Mouse (Mus musculus) midbrain, embryonic 11.5 days (tissue): ENCODE measurements around the gene Pimreg. TPM values are rescaled to one million over a fixed set of nuclear protein-coding genes. Genes with fewer than 3 reads are reported as not detected.
A peak's percentile ranks its signal among the peaks of the same experiment; 100 is the strongest.

Experiments
- ATAC-seq: fragments of 200-750 bp; cut with Nextera tagmentation; 2 replicates; pipeline ENCODE4 v1.8.0; 2017; ENCODE audit warnings: moderate TSS enrichment, moderate library complexity; ENCODE audit not compliant: low FRiP score
- DNase-seq: peaks from one replicate; pipeline ENCODE4 v3.0.0; 2015; ENCODE audit warnings: low spot score; ENCODE audit errors: missing footprints
- H3K27ac ChIP-seq: fragments of 300-500 bp; sonication (generic); 2 replicates; pipeline ENCODE4 v1.5.1; 2014; ENCODE audit warnings: low read depth, low read length
- H3K27me3 ChIP-seq: fragments of 300-500 bp; sonication (generic); 2 replicates; pipeline ENCODE4 v1.6.1; 2014; ENCODE audit warnings: mild to moderate bottlenecking, low read length, moderate library complexity, mixed read lengths; ENCODE audit not compliant: control insufficient read depth, insufficient read depth
- H3K36me3 ChIP-seq: fragments of 300-500 bp; sonication (generic); 2 replicates; pipeline ENCODE4 v1.6.1; 2014; ENCODE audit warnings: mild to moderate bottlenecking, low read length, moderate library complexity, mixed read lengths; ENCODE audit not compliant: control insufficient read depth, insufficient read depth
- H3K4me1 ChIP-seq: fragments of 300-500 bp; sonication (generic); 2 replicates; pipeline ENCODE4 v1.6.1; 2014; ENCODE audit warnings: low read length; ENCODE audit not compliant: control insufficient read depth, insufficient read depth
- H3K4me2 ChIP-seq: fragments of 300-500 bp; sonication (generic); 2 replicates; pipeline ENCODE4 v1.6.1; 2014; ENCODE audit warnings: mild to moderate bottlenecking, moderate library complexity
- H3K4me3 ChIP-seq: fragments of 300-500 bp; sonication (generic); 2 replicates; pipeline ENCODE4 v1.5.1; 2014; ENCODE audit warnings: low read depth, low read length
- H3K9ac ChIP-seq: fragments of 300-500 bp; sonication (generic); 2 replicates; pipeline ENCODE4 v1.6.1; 2014; ENCODE audit warnings: low read length
- H3K9me3 ChIP-seq: fragments of 300-500 bp; sonication (generic); 2 replicates; pipeline ENCODE4 v1.6.1; 2016; ENCODE audit warnings: low read length; ENCODE audit not compliant: control insufficient read depth
- WGBS: fragments of 180-500 bp; shearing (Covaris S2); extraction: QIAGEN DNeasy Blood & Tissue Kit; methylation state at CpG from one replicate; pipeline ENCODE4 v1.1.7; 2014; 5-methylcytosine and 5-hydroxymethylcytosine counted together
- polyA plus RNA-seq: library from polyadenylated mRNA; unstranded; fragments of >200 nt; fragmentation: Nextera tagmentation; extraction: Ambion mirVana; gene quantifications from 2 replicates; pipeline ENCODE4 v1.2.1, GENCODE M21; 2014

Gene Pimreg
- polyA plus RNA-seq: 201 and 214 TPM in 2 replicates

DNA sequence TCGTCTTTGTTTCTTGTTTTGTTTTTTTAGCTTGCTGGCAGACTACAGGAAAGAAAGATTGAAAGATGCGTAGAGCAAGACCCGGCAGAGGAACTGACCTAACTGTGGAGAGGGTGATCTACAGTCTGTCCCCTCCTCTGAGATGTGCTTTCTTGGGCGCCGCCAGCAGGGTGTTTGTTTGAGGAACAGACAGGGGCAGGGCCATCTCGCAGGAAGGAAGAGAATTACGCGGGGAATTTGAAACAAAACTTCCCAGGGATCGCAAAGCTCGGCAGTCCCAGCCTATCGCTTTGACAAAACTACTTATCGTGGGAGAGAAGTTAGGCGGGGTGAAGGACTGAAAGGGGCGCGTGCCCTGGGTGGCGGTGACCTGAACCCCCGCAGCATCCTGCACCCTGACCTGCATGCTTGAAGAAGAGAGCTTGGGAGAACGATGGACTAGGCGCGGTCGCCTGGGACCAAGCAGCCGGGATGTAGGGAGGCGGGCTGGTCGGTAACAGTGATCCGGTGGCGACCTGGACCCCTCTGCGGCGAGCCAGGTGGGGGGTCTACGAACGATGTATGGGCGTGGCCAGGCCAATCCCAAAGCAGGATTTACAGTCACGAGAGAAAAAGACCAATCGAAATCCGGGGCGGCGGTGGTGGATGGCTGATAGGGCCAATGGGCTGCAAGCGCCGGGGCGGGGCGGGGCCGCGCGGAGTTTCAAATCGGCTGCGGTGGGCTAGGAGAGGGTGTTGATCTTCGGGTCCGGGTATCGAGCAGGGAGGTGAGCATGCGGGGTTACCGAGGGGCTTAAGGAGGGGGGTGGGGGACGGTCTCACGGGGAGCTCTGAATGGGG, at the start of gene Pimreg:
Pimreg (plus strand) TSS at position 265 of the 840 bp plus-strand sequence.
- H3K4me2 ChIP-seq: peak within 1 kb of the TSS; percentile 87
- peak within 1 kb of the TSS; percentile 66 for H3K4me3 ChIP-seq
- H3K9me3 ChIP-seq: no peaks in the 10 kb centered on the region
- under 1% methylated on average over 52 of the region's 52 CpGs for WGBS
- DNase-seq (peak; percentile 99), ATAC-seq (peak; percentile 93)
- H3K36me3 ChIP-seq: peaks cover 15% of the 10 kb centered on the region; the same call in 1 of the 2 replicates
- H3K4me1 ChIP-seq: peaks cover 43% of the 10 kb centered on the region
- peaks cover 3% of the 10 kb centered on the region; the same call in 1 of the 2 replicates for H3K27me3 ChIP-seq
- peak within 1 kb of the TSS; percentile 65 for H3K27ac ChIP-seq
- H3K9ac ChIP-seq: peak within 1 kb of the TSS; percentile 76

GRCm38 (mm10) chr11:71992438-71992837, 49.4 kb upstream of the Pimreg start:
- Histone ChIP-seq H3K9me3 (no peaks in the 10 kb centered on the region), H3K4me1 (peaks cover 10% of the 10 kb centered on the region), H3K9ac (no peak overlapping the region), H3K27me3 (no peaks in the 10 kb centered on the region), H3K36me3 (no peaks in the 10 kb centered on the region), H3K4me2 (no peak overlapping the region), H3K4me3 (no peak overlapping the region), H3K27ac (no peak overlapping the region)
- ATAC-seq (no peak), DNase-seq (peak; percentile 28)
- WGBS: 88% methylated on average over 12 of the region's 12 CpGs

- no peaks in the 10 kb centered on the region for H3K9me3 ChIP-seq
- H3K4me1 ChIP-seq: peaks cover 10% of the 10 kb centered on the region
- ATAC-seq (peak; percentile 73), DNase-seq (peak; percentile 92)
- H3K4me2 ChIP-seq: 0 out of 2 replicates have a peak overlapping the region, but pooled peaks have one; percentile 8
- H3K9ac ChIP-seq: peak overlapping the region; percentile 48
- WGBS: 25% methylated on average over 9 of the region's 9 CpGs
- no peaks in the 10 kb centered on the region for H3K36me3 ChIP-seq
- H3K27me3 ChIP-seq: no peaks in the 10 kb centered on the region
- H3K4me3 ChIP-seq: no peak overlapping the region
- H3K27ac ChIP-seq: no peak overlapping the region
Measured at GRCm38 (mm10) chr11:71995968-71996511, 45.8 kb upstream of the Pimreg start.

GRCm38 (mm10) chr11:71996805-71997204, 45.0 kb upstream of the Pimreg start:
- Histone ChIP-seq H3K4me1 (peaks cover 10% of the 10 kb centered on the region), H3K27ac (no peak overlapping the region), H3K4me2 (peak overlapping the region; percentile 19; the same call in 1 of the 2 replicates), H3K36me3 (no peaks in the 10 kb centered on the region), H3K9me3 (no peaks in the 10 kb centered on the region), H3K9ac (0 out of 2 replicates have a peak overlapping the region, but pooled peaks have one; percentile 9), H3K4me3 (no peak overlapping the region), H3K27me3 (no peaks in the 10 kb centered on the region)
- DNase-seq (no peak), ATAC-seq (no peak)
- 26% methylated on average over 11 of the region's 11 CpGs for WGBS

DNA sequence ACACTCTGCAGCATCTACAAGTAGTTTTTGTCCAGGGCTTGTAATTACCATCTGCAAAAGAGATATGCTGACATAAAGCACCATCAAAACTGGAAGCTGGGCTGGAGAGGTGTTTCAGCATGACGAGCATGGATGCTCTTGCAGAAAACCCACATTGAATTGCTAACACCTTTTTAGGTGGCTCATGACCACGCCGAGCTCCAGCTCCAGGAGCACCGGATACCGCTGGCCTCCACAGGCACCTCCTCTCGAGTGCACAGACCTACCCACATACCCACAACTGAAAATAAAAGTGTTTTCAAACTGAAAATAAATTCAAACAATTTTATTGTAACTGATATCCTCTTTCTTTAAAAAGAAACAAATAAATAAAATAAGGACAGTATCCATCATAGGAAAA, 41.6 kb upstream of the Pimreg start:
- no peak for ATAC-seq
- WGBS: 88% methylated on average over 6 of the region's 6 CpGs
- no peak overlapping the region for H3K9ac ChIP-seq
- DNase-seq: peak; percentile 35
- H3K4me1 ChIP-seq: peaks cover 10% of the 10 kb centered on the region
- H3K27ac ChIP-seq: no peak overlapping the region
- H3K4me2 ChIP-seq: no peak overlapping the region
- H3K4me3 ChIP-seq: no peak overlapping the region
- H3K9me3 ChIP-seq: no peaks in the 10 kb centered on the region
- H3K27me3 ChIP-seq: no peaks in the 10 kb centered on the region
- H3K36me3 ChIP-seq: no peaks in the 10 kb centered on the region

- ATAC-seq (no peak), DNase-seq (peak; percentile 86)
- WGBS: 51% methylated on average over 13 of the region's 13 CpGs
- H3K4me2 ChIP-seq: no peak overlapping the region
- no peaks in the 10 kb centered on the region for H3K36me3 ChIP-seq
- no peaks in the 10 kb centered on the region for H3K9me3 ChIP-seq
- no peak overlapping the region for H3K27ac ChIP-seq
- no peaks in the 10 kb centered on the region for H3K4me1 ChIP-seq
- H3K27me3 ChIP-seq: no peaks in the 10 kb centered on the region
- no peak overlapping the region for H3K4me3 ChIP-seq
- no peak overlapping the region for H3K9ac ChIP-seq
Measured at GRCm38 (mm10) chr11:72002138-72002853, 39.5 kb upstream of the Pimreg start.

DNA sequence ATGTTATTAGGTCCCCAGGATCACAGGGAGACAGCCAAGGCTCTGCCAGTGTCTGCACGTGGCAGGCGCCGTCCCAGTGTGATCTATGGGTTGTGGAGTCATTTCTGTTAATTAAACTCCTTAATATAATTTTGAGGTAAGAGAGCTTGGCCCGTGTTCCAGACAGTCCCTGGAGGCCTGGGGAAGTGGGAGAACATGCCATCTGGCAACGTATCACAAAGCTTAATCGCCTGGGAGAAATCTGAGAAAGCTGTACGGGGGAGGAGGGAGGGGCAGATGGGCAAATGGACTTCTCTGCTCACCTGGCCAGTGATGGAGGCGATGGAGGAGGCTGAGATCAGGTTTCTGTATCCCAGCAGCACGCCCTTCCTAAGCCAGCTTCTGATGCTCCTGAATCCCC, 38.7 kb upstream of the Pimreg start:
- H3K27ac ChIP-seq: no peak overlapping the region
- 72% methylated on average over 9 of the region's 9 CpGs for WGBS
- no peak for DNase-seq
- H3K4me2 ChIP-seq: no peak overlapping the region
- H3K9ac ChIP-seq: no peak overlapping the region
- ATAC-seq: no peak
- no peaks in the 10 kb centered on the region for H3K27me3 ChIP-seq
- H3K9me3 ChIP-seq: no peaks in the 10 kb centered on the region
- H3K4me3 ChIP-seq: no peak overlapping the region
- H3K4me1 ChIP-seq: no peaks in the 10 kb centered on the region
- no peaks in the 10 kb centered on the region for H3K36me3 ChIP-seq

GRCm38 (mm10) chr11:72005547-72005946, 36.3 kb upstream of the Pimreg start:
- H3K4me3 ChIP-seq: no peak overlapping the region
- no peaks in the 10 kb centered on the region for H3K9me3 ChIP-seq
- H3K27ac ChIP-seq: no peak overlapping the region
- no peak for ATAC-seq
- peak; percentile 71 for DNase-seq
- H3K4me1 ChIP-seq: no peaks in the 10 kb centered on the region
- no peak overlapping the region for H3K4me2 ChIP-seq
- no peaks in the 10 kb centered on the region for H3K36me3 ChIP-seq
- H3K9ac ChIP-seq: no peak overlapping the region
- whole genome bisulfite sequencing: 80% methylated on average over 6 of the region's 6 CpGs
- H3K27me3 ChIP-seq: no peaks in the 10 kb centered on the region
